Mouse (Mus musculus) liver, adult 2 months (tissue): ENCODE results near the gene Tns4.

Experiments
- CTCF ChIP-seq: fragments of 200-500 bp; IDR thresholded peaks from 2 replicates; pipeline ENCODE4 v1.5.1; 2011; ENCODE audit warnings: low read depth, low read length, control low read depth
- POLR2A ChIP-seq: fragments of 200-500 bp; IDR thresholded peaks from 2 replicates; pipeline ENCODE4 v1.6.1; 2011; ENCODE audit warnings: low read length, control low read depth; ENCODE audit not compliant: insufficient read depth; ENCODE audit errors: extremely low read depth

DNA sequence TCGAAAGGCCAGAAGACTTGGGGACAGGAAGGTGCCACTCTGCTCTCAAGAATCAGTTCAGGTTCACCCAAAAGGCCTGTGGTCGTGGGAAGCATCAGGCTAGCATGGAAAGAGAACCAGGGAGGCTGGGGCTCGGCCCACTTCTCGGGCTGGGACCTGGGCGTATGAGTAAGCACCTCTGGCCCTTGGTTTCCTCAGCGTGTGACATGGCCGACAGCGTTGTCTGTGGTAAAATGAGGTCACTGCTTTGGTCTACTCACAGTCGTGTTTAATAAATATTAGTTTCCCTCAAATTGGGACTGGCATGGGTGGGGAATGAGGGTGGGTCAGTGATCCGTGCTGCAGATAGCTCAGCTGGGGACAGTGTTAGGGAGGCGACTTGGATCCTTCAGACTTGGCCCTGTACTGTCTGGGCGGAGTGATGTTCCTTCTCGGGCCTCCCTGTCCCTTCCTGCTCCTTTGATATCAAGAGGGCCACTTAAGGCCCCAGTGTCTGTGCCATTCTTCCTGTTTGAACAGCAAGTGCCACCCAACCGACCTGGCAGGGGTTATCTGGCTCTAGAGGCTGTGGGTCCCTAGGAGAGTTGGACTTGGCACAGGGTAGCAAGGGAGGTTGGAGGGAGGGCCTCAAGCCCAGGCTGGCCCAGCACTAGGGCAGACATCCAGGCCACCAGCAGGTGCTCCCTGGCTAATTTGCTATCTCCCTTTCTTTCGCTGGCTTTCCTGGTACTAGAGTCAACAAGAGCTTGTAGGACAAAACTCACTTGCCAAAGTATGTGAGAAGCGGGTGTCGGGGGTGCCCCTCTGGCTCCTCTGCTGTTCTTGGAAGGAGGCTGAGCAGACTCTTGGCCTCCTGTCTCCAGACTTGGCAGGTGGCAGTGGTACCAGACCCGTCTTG lies 38.9 kb upstream of the Tns4 start:
- no peak for TF ChIP-seq POLR2A
- no peak for TF ChIP-seq CTCF
